Mouse (Mus musculus) brain, adult 2 months (tissue): ENCODE data around the gene Fbxo45.

ENCODE experiments used
- DNase-seq: peaks from one replicate; pipeline ENCODE4 v3.0.0; 2011; ENCODE audit warnings: low read depth, low spot score

Gene Fbxo45

GRCm38 (mm10) chr16:32246952-32247370 is at the start of gene Fbxo45, which contains the start of gene Wdr53:
Fbxo45 (minus strand) TSS chr16:32247158.
Wdr53 (plus strand) TSS chr16:32247227.
- DNase-seq, result peak; percentile 99

GRCm38 (mm10) chr16:32291821-32292220 is 44.9 kb upstream of the Fbxo45 start:
- DNase-seq, result no peak

GRCm38 (mm10) chr16:32282608-32283007 is 35.6 kb upstream of the Fbxo45 start:
- no peak for DNase-seq

- no peak for DNase-seq
Measured at GRCm38 (mm10) chr16:32280211-32280610, 33.3 kb upstream of the Fbxo45 start.

GRCm38 (mm10) chr16:32278396-32278795 is 31.4 kb upstream of the Fbxo45 start:
- no peak for DNase-seq

GRCm38 (mm10) chr16:32277308-32278256 is 30.6 kb upstream of the Fbxo45 start, which contains the start of gene Rnf168:
Rnf168 (plus strand) TSS chr16:32277459.
- peak; percentile 98 for DNase-seq

- no peak for DNase-seq
Measured at GRCm38 (mm10) chr16:32275830-32276229, 28.9 kb upstream of the Fbxo45 start.

GRCm38 (mm10) chr16:32275041-32275440 is 28.1 kb upstream of the Fbxo45 start:
- DNase-seq, result no peak

- no peak for DNase-seq
Measured at GRCm38 (mm10) chr16:32273338-32273737, 26.4 kb upstream of the Fbxo45 start.

GRCm38 (mm10) chr16:32271291-32271690 is 24.3 kb upstream of the Fbxo45 start, which contains the start of gene Smco1:
Smco1 (plus strand) TSS chr16:32271468.
- no peak for DNase-seq

- peak; percentile 30 for DNase-seq
Measured at GRCm38 (mm10) chr16:32264225-32264624, 17.3 kb upstream of the Fbxo45 start.

- DNase-seq, result peak; percentile 69
Measured at GRCm38 (mm10) chr16:32246351-32246791, 587 bp downstream of the Fbxo45 start.

GRCm38 (mm10) chr16:32243901-32244300 is 3.1 kb downstream of the Fbxo45 start:
- DNase-seq, result no peak

GRCm38 (mm10) chr16:32239428-32240312 is 7.3 kb downstream of the Fbxo45 start:
- no peak for DNase-seq

GRCm38 (mm10) chr16:32237930-32238680 is 8.9 kb downstream of the Fbxo45 start:
- DNase-seq, result no peak

GRCm38 (mm10) chr16:32232050-32232449 is 14.9 kb downstream of the Fbxo45 start:
- DNase-seq, result peak; percentile 19

- DNase-seq, result no peak
Measured at GRCm38 (mm10) chr16:32222399-32222798, 24.6 kb downstream of the Fbxo45 start.

- no peak for DNase-seq
Measured at GRCm38 (mm10) chr16:32221803-32222202, 25.2 kb downstream of the Fbxo45 start.

GRCm38 (mm10) chr16:32214804-32215576 is 32.0 kb downstream of the Fbxo45 start:
- peak; percentile 83 for DNase-seq

- DNase-seq, result peak; percentile 66
Measured at GRCm38 (mm10) chr16:32214156-32214555, 32.8 kb downstream of the Fbxo45 start.
